Mouse (Mus musculus) liver, embryonic 14 days (tissue): Measurements from ENCODE around the gene Aqp7. TPM values are rescaled to one million over a fixed set of nuclear protein-coding genes. Genes with fewer than 3 reads are reported as not detected.

Source experiments
- polyA plus RNA-seq: library from polyadenylated mRNA; depleted of rRNA; stranded (reverse); fragments of >200 nt; gene quantifications from 2 replicates; pipeline ENCODE4 v1.2.3, GENCODE M21; 2012; rRNA removed

The Aqp7 gene
- 1.1 TPM in 2 replicates for polyA plus RNA-seq

GRCm38 (mm10) chr4:41047524-41048271 is at the start of gene Aqp7:
Gene Aqp7 (minus strand): TSS chr4:41048139.

Other genes with a start within 250 kb of the Aqp7 start
- gene B4galt1, start 194.1 kb downstream of the Aqp7 start, polyA plus RNA-seq = 13.7 and 16.4 TPM in 2 replicates
- 0.37 and 1.0 TPM in 2 replicates for gene Spink4, start 128.1 kb downstream of the Aqp7 start, polyA plus RNA-seq
- 67.2 and 68.6 TPM in 2 replicates for gene Bag1, start 99.8 kb downstream of the Aqp7 start, polyA plus RNA-seq
- gene Chmp5, start 99.7 kb downstream of the Aqp7 start, polyA plus RNA-seq = 26.9 and 30.2 TPM in 2 replicates
- gene Nfx1, start 77.2 kb downstream of the Aqp7 start, polyA plus RNA-seq = 22.8 and 25.0 TPM in 2 replicates
- 13.0 and 13.2 TPM in 2 replicates for gene Aqp3, start 50.0 kb upstream of the Aqp7 start, polyA plus RNA-seq
- 7.8 and 9.2 TPM in 2 replicates for gene Nol6, start 76.3 kb upstream of the Aqp7 start, polyA plus RNA-seq
- 46.9 and 48.6 TPM in 2 replicates for gene Ube2r2, start 87.6 kb upstream of the Aqp7 start, polyA plus RNA-seq
- gene Ubap2, start 227.0 kb upstream of the Aqp7 start, polyA plus RNA-seq = 13.7 and 19.4 TPM in 2 replicates